In genomic region chr2:115318551-115318950, GRCm38 (mm10) we compare ENCODE assay signal across 18 mouse cellular contexts.
"Had no signal": no experiment of that assay in that cellular context is flagged by ENCODE, and none has a peak within 500 bp of the region (broad histone marks: within the 10 kb centered on the region; RNA-seq: fewer than 3 reads in every experiment).

No protein-coding gene starts in this region.

- H3K9me3 ChIP-seq: liver, embryonic 13.5 days; liver, embryonic 15.5 days; lung, embryonic 15.5 days; midbrain, embryonic 12.5 days; neural tube, embryonic 12.5 days; stomach, embryonic 15.5 days had no signal

- H3K4me2 ChIP-seq: liver, embryonic 13.5 days; liver, embryonic 15.5 days; lung, embryonic 15.5 days; midbrain, embryonic 12.5 days; neural tube, embryonic 12.5 days; stomach, embryonic 15.5 days had no signal

- DNase-seq: liver, embryonic 13.5 days; liver, postnatal 0 days; lung, postnatal 14 days; lung, postnatal 36 days; midbrain, embryonic 14.5 days; right cerebral cortex, postnatal 14 days; thymus, adult 2 months; thymus, postnatal 25 days; thymus, postnatal 4 days had no signal

- H3K4me3 ChIP-seq: liver, embryonic 13.5 days; liver, embryonic 15.5 days; lung, embryonic 15.5 days; megakaryocyte, embryonic 14.5 days; midbrain, embryonic 12.5 days; neural tube, embryonic 12.5 days; stomach, embryonic 15.5 days had no signal

- H3K27me3 ChIP-seq: liver, embryonic 13.5 days; liver, embryonic 15.5 days; lung, embryonic 15.5 days; megakaryocyte, embryonic 14.5 days; neural tube, embryonic 12.5 days; stomach, embryonic 15.5 days had no signal

- H3K9ac ChIP-seq: liver, embryonic 13.5 days; liver, embryonic 15.5 days; liver, postnatal 0 days; lung, embryonic 15.5 days; midbrain, embryonic 12.5 days; neural tube, embryonic 12.5 days; stomach, embryonic 15.5 days had no signal

- ATAC-seq: liver, postnatal 0 days; midbrain, embryonic 16.5 days had no signal

- H3K36me3 ChIP-seq: liver, embryonic 13.5 days; liver, embryonic 15.5 days; lung, embryonic 15.5 days; midbrain, embryonic 12.5 days; neural tube, embryonic 12.5 days; stomach, embryonic 15.5 days had no signal

- H3K4me1 ChIP-seq: liver, embryonic 13.5 days; lung, embryonic 15.5 days; megakaryocyte, embryonic 14.5 days; stomach, embryonic 15.5 days had no signal

- H3K27ac ChIP-seq: liver, embryonic 13.5 days; liver, embryonic 15.5 days; lung, embryonic 15.5 days; macrophage; midbrain, embryonic 12.5 days; neural tube, embryonic 12.5 days; stomach, embryonic 15.5 days; stomach, postnatal 0 days had no signal
